Mouse (Mus musculus) liver, adult 2 months (tissue): ENCODE results near the gene Vmn1r2. TPM values are rescaled to one million over a fixed set of nuclear protein-coding genes. Genes with fewer than 3 reads are reported as not detected.
"Not testable (repeated sequence)": the region's sequence is repeated elsewhere in the genome, so short reads cannot be mapped to it uniquely, and the experiment has no call there.

ENCODE experiments used
- DNase-seq: peaks from one replicate; pipeline ENCODE4 v3.0.0-alpha.2; 2011; ENCODE audit warnings: low read depth, low spot score; ENCODE audit errors: extremely low read depth
- H3K27ac ChIP-seq: fragments of 200-500 bp; replicated peaks from 2 replicates; pipeline ENCODE4 v1.5.1; 2012; ENCODE audit warnings: low read depth, mild to moderate bottlenecking, control low read depth, inconsistent platforms, low read length; ENCODE audit not compliant: insufficient read depth
- H3K27me3 ChIP-seq: fragments of 200-500 bp; 2 replicates; pipeline ENCODE4 v1.6.1; 2012; ENCODE audit warnings: mild to moderate bottlenecking, moderate library complexity, low read length, inconsistent platforms; ENCODE audit not compliant: control insufficient read depth, insufficient read depth
- H3K36me3 ChIP-seq: fragments of 200-500 bp; 2 replicates; pipeline ENCODE4 v1.6.1; 2012; ENCODE audit warnings: low read length, inconsistent platforms; ENCODE audit not compliant: control insufficient read depth, insufficient read depth
- H3K4me1 ChIP-seq: fragments of 200-500 bp; 2 replicates; pipeline ENCODE4 v1.6.1; 2011; ENCODE audit warnings: low read length; ENCODE audit not compliant: control insufficient read depth, insufficient read depth
- H3K4me3 ChIP-seq: fragments of 200-500 bp; 2 replicates; pipeline ENCODE4 v1.5.1; 2011; ENCODE audit warnings: low read depth, mild to moderate bottlenecking, control low read depth, low read length, moderate library complexity; ENCODE audit not compliant: insufficient read depth
- H3K79me2 ChIP-seq: fragments of 200-500 bp; 2 replicates; pipeline ENCODE4 v1.6.1; 2012; ENCODE audit warnings: inconsistent platforms, mild to moderate bottlenecking, low read length, moderate library complexity; ENCODE audit not compliant: control insufficient read depth, insufficient read depth
- H3K9ac ChIP-seq: fragments of 200-500 bp; 2 replicates; pipeline ENCODE4 v1.6.1; 2012; ENCODE audit warnings: low read depth, mild to moderate bottlenecking, control low read depth, inconsistent platforms, low read length
- CTCF ChIP-seq: fragments of 200-500 bp; IDR thresholded peaks from 2 replicates; pipeline ENCODE4 v1.5.1; 2011; ENCODE audit warnings: low read depth, low read length, control low read depth
- POLR2A ChIP-seq: fragments of 200-500 bp; IDR thresholded peaks from 2 replicates; pipeline ENCODE4 v1.6.1; 2011; ENCODE audit warnings: low read length, control low read depth; ENCODE audit not compliant: insufficient read depth; ENCODE audit errors: extremely low read depth
- WGBS: fragments of 180-500 bp; shearing (Covaris S2); methylation state at CpG from one replicate; pipeline ENCODE4 v1.1.7; 2018; 5-methylcytosine and 5-hydroxymethylcytosine counted together
- polyA plus RNA-seq: library from polyadenylated mRNA; depleted of rRNA; stranded (reverse); fragments of >200 nt; gene quantifications from 2 replicates; pipeline ENCODE4 v1.2.3, GENCODE M21; 2012; rRNA removed
- total RNA-seq: library from RNA; depleted of rRNA; stranded (reverse); fragments of >200 nt; gene quantifications from 2 replicates; pipeline ENCODE4 v1.2.3, GENCODE M21; 2014; rRNA removed

Gene Vmn1r2
- total RNA-seq: not detected in 2 replicates
- polyA plus RNA-seq: not detected in 2 replicates

DNA sequence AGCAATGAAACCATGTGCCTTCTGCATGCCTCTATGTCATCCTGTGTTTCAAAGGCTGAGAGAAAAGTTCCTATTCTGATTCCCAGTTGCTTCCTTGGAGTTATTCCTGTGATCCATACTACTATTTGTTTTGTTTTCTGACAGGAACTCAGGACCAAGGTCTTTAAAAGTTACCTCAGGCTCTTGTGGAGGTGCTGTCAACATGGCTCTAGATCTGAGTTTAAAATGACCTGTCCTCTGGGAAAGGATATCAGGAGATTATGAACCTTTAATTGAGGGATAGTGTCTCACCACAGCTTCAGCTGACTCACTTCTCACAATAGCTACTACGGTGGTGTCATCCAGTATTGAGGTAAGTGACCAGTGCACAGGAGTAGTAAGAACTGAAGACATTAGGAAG lies at the start of gene Vmn1r2:
Gene Vmn1r2 (plus strand): TSS at position 301 of the 400 bp plus-strand sequence.
- H3K4me3 ChIP-seq, H3K79me2 ChIP-seq, H3K27me3 ChIP-seq, DNase-seq, H3K27ac ChIP-seq, H3K4me1 ChIP-seq, H3K36me3 ChIP-seq, H3K9ac ChIP-seq: not testable (repeated sequence)
- WGBS: no CpG with 5 or more reads among the region's 1 CpGs

DNA sequence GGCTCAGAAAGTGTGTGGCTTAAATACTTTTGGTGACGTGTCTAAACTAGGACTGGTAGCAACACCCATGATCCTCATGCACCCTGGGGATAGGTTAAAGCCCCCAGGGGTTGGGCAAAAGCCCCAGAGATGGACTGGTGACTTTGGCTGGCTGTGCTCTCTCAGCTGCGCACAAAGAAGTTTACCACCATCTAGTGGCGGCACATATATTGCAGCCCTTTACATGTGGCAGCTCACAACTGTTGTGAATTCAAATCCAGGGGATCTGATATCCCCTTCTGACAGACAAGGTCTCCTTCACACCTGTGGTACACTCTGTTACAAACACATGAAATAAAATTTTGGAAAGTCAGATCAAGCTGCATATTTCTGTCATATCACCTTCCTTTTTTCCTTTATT lies 19.2 kb upstream of the Vmn1r2 start:
- not testable (repeated sequence) for H3K36me3 ChIP-seq, H3K79me2 ChIP-seq, DNase-seq, H3K4me1 ChIP-seq, H3K27me3 ChIP-seq, H3K27ac ChIP-seq, H3K9ac ChIP-seq, H3K4me3 ChIP-seq
- WGBS: 29% methylated on average over 1 of the region's 3 CpGs

DNA sequence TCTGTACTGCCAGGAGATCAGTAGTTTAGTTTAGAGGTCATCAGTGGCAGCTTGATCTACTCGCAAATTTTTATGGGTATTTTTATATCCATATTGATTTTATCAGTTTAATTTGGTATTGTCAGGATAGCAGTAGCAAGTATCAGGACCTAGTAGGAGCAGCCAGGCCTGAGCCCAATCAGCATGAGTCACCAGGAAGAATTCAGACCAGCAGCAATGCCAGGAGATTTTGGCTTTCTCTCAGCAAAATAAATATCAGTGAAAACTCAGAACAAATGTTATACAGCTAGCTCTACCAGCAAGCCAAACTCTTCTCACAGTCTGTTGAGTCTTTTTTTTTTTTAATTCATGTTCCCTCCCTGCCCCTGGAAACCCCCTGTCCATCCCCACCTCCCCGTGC lies 13.8 kb upstream of the Vmn1r2 start:
- 54% methylated on average over 2 of the region's 2 CpGs for WGBS
- H3K4me1 ChIP-seq, H3K4me3 ChIP-seq, H3K79me2 ChIP-seq, H3K27me3 ChIP-seq, H3K27ac ChIP-seq, H3K9ac ChIP-seq, H3K36me3 ChIP-seq: not testable (repeated sequence)
- DNase-seq: peak; percentile 20

DNA sequence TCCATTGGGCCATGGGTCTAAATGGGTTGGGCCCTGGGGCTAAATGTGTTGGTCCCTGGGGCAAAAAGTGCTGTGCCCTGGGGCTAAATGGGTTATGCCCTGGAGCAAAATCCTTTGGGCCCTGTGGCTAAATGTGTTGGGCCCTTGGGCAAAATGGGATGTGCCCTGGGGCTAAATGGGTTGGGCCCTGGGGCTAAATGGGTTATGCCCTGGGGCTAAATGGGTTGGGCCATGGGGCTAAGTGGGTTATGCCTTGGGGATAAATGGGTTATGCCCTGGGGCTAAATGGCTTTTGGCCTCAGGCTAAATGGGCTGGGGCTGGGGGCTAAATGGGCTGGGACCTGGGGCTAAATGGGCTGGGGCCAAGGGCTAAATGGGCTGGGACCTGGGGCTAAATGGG lies 2.7 kb upstream of the Vmn1r2 start:
- H3K79me2 ChIP-seq, DNase-seq, H3K27me3 ChIP-seq, H3K4me3 ChIP-seq, H3K9ac ChIP-seq, H3K4me1 ChIP-seq, H3K36me3 ChIP-seq, H3K27ac ChIP-seq: not testable (repeated sequence)

DNA sequence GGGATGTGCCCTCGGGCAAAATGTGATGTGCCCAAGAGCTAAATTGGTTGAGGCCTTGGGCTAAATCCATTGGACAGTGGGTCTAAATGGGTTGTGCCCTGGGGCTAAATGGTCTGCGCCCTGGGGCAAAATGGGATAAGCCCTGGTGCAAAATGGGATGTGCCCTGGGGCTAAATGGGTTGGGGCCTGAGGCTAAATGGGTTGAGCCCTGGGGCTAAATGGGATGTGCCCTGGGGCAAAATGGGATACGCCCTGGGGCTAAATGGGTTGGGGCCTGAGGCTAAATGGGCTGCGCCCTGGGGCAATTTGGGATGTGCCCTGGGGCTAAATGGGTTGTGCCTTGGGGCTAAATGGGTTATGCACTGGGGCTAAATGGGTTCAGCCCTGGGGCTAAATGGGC lies 2.1 kb upstream of the Vmn1r2 start:
- Histone ChIP-seq H3K27me3 (no peaks in the 10 kb centered on the region), H3K4me1 (no peaks in the 10 kb centered on the region), H3K9ac (no peak overlapping the region), H3K79me2 (no peaks in the 10 kb centered on the region), H3K36me3 (no peaks in the 10 kb centered on the region), H3K27ac (no peak overlapping the region), H3K4me3 (no peak overlapping the region)
- no peak for DNase-seq
- 93% methylated on average over 4 of the region's 4 CpGs for WGBS
- TF ChIP-seq CTCF: no peak
- TF ChIP-seq POLR2A: no peak

GRCm38 (mm10) chr4:3174586-3174985 lies 7.5 kb downstream of the Vmn1r2 start:
- DNase-seq: not testable (repeated sequence)

DNA sequence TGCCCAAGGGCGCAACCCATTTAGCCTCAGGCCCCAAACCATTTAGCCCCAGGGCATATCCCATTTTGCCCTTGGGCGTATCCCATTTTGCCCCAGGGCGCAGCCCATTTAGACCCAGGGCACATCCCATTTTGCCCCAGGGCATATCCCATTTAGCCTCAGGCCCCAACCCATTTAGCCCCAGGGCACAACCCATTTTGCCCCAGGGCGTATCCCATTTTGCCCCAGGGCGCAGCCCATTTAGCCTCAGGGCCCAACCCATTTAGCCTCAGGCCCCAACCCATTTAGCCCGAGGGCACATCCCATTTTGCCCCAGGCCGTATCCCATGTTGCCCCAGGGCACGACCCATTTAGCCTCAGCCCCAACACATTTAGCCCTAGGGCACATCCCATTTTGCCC lies 8.6 kb downstream of the Vmn1r2 start:
- 84% methylated on average over 7 of the region's 8 CpGs for WGBS

More at GRCm38 (mm10) chr4:3174586-3174985, 7.5 kb downstream of the Vmn1r2 start:
- H3K27ac ChIP-seq, H3K27me3 ChIP-seq, H3K36me3 ChIP-seq, H3K9ac ChIP-seq, H3K79me2 ChIP-seq, H3K4me1 ChIP-seq, H3K4me3 ChIP-seq: not testable (repeated sequence)
- 85% methylated on average over 4 of the region's 4 CpGs for WGBS

GRCm38 (mm10) chr4:3176195-3176594 lies 9.1 kb downstream of the Vmn1r2 start:
- H3K4me3 ChIP-seq, H3K27ac ChIP-seq, H3K9ac ChIP-seq, H3K27me3 ChIP-seq, H3K79me2 ChIP-seq, DNase-seq, H3K36me3 ChIP-seq, H3K4me1 ChIP-seq: not testable (repeated sequence)
- WGBS: 88% methylated on average over 6 of the region's 6 CpGs

More for the DNA sequence above, 8.6 kb downstream of the Vmn1r2 start:
- H3K4me3 ChIP-seq, H3K79me2 ChIP-seq, H3K27ac ChIP-seq, DNase-seq, H3K9ac ChIP-seq, H3K4me1 ChIP-seq, H3K27me3 ChIP-seq, H3K36me3 ChIP-seq: not testable (repeated sequence)

DNA sequence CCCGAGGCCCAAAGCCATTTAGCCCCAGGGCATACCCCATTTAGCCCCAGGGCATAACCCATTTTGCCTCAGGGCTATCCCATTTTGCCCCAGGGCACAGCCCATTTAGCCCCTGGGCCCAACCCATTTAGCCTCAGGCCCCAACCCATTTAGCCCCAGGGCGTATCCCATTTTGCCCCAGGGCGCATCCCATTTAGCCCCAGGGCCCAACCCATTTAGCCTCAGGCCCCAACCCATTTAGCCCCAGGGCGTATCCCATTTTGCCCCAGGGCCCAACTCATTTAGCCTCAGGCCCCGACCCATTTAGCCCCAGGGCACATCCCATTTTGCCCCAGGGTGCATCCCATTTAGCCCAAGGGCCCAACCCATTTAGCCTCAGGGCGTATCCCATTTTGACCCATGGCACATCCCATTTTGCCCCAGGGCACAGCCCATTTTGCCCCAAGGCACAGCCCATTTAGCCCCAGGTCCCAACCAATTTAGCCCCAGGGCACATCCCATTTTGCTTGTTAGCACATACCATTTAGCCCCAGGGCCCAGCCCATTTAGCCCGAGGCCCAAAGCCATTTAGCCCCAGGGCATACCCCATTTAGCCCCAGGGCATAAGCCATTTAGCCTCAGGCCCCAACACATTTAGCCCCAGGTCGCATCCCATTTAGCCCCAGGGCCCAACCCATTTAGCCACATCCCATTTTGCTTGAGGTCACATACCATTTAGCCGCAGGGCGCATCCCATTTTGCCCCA lies 9.8 kb downstream of the Vmn1r2 start:
- not testable (repeated sequence) for H3K36me3 ChIP-seq, H3K4me1 ChIP-seq, DNase-seq, H3K79me2 ChIP-seq, H3K4me3 ChIP-seq, H3K9ac ChIP-seq, H3K27me3 ChIP-seq, H3K27ac ChIP-seq
- WGBS: 87% methylated on average over 10 of the region's 10 CpGs
